Comparison of ENCODE assay signal across 25 mouse cellular contexts in genomic region chr15:27668001-27668461, GRCm38 (mm10). TPM values are rescaled to one million over a fixed set of nuclear protein-coding genes. Genes with fewer than 3 reads are reported as not detected.
DNase-seq lines count a peak whose midpoint lies in the region; ATAC-seq and TF ChIP-seq lines count a peak whose summit lies in the region.
"Had no signal": no experiment of that assay in that cellular context is flagged by ENCODE, and none has a peak within 500 bp of the region (broad histone marks: within the 10 kb centered on the region; RNA-seq: fewer than 3 reads in every experiment).

No protein-coding gene starts in this region.

- H3K4me3 ChIP-seq in midbrain, embryonic 11.5 days (ENCODE audit: low read depth, low read length), result no peak overlapping the region
- no peak overlapping the region for H3K4me3 ChIP-seq in midbrain, embryonic 10.5 days
- H3K4me3 ChIP-seq in layer of hippocampus, adult 2 months, result no peak overlapping the region
- H3K4me3 ChIP-seq: embryonic facial prominence, embryonic 12.5 days; heart, embryonic 12.5 days; left cerebral cortex, adult 2 months; megakaryocyte, embryonic 14.5 days; midbrain, embryonic 15.5 days had no signal

- no peak for TF ChIP-seq CTCF in layer of hippocampus, adult 2 months (conservative IDR thresholded peaks at IDR 0.05)

- no peak overlapping the region for H3K4me2 ChIP-seq in midbrain, embryonic 11.5 days
- H3K4me2 ChIP-seq: embryonic facial prominence, embryonic 12.5 days; heart, embryonic 12.5 days; lung, embryonic 14.5 days; midbrain, embryonic 15.5 days had no signal

- H3K9ac ChIP-seq in midbrain, embryonic 11.5 days (ENCODE audit: low read length), result no peak overlapping the region
- H3K9ac ChIP-seq: embryonic facial prominence, embryonic 12.5 days; heart, embryonic 12.5 days; liver, embryonic 14.5 days; lung, embryonic 14.5 days; midbrain, embryonic 15.5 days had no signal

- no peak overlapping the region for H3K27ac ChIP-seq in midbrain, embryonic 11.5 days (ENCODE audit: low read depth, low read length)
- H3K27ac ChIP-seq in midbrain, embryonic 10.5 days (replicated peaks), result no peak overlapping the region
- H3K27ac ChIP-seq in layer of hippocampus, adult 2 months, result no peak overlapping the region
- H3K27ac ChIP-seq: embryonic facial prominence, embryonic 12.5 days; hindbrain, postnatal 0 days; left cerebral cortex, adult 2 months; liver, embryonic 14.5 days; midbrain, embryonic 15.5 days had no signal

- H3K9me3 ChIP-seq in midbrain, embryonic 11.5 days (ENCODE audit: control insufficient read depth, low read length), result no peaks in the 10 kb centered on the region
- no peaks in the 10 kb centered on the region for H3K9me3 ChIP-seq in midbrain, embryonic 10.5 days (replicated peaks)
- H3K9me3 ChIP-seq: embryonic facial prominence, embryonic 12.5 days; heart, embryonic 12.5 days; midbrain, embryonic 15.5 days had no signal

- no peaks in the 10 kb centered on the region for H3K4me1 ChIP-seq in midbrain, embryonic 11.5 days (ENCODE audit: control insufficient read depth, insufficient read depth, low read length)
- H3K4me1 ChIP-seq in midbrain, embryonic 10.5 days, result peaks cover 10% of the 10 kb centered on the region
- H3K4me1 ChIP-seq: heart, embryonic 12.5 days had no signal

- H3K27me3 ChIP-seq in midbrain, embryonic 11.5 days (ENCODE audit: control insufficient read depth, insufficient read depth, low read length), result no peaks in the 10 kb centered on the region
- no peaks in the 10 kb centered on the region for H3K27me3 ChIP-seq in midbrain, embryonic 10.5 days (ENCODE audit: low read depth, poor library complexity, severe bottlenecking)
- H3K27me3 ChIP-seq: embryonic facial prominence, embryonic 12.5 days; heart, embryonic 12.5 days; megakaryocyte, embryonic 14.5 days; midbrain, embryonic 15.5 days had no signal

- no peaks in the 10 kb centered on the region for H3K36me3 ChIP-seq in midbrain, embryonic 11.5 days (ENCODE audit: control insufficient read depth, insufficient read depth, low read length)
- no peaks in the 10 kb centered on the region for H3K36me3 ChIP-seq in midbrain, embryonic 10.5 days
- H3K36me3 ChIP-seq: embryonic facial prominence, embryonic 12.5 days; heart, embryonic 12.5 days; midbrain, embryonic 15.5 days had no signal

- ATAC-seq in midbrain, embryonic 11.5 days (ENCODE audit: low FRiP score), result no peak
- ATAC-seq in CD4-positive, CD25-positive, alpha-beta regulatory T cell, adult 4 months, result peak; percentile 56
- ATAC-seq: hindbrain, postnatal 0 days; midbrain, embryonic 15.5 days had no signal

- DNase-seq in midbrain, embryonic 11.5 days (ENCODE audit: low spot score, missing footprints), result peak; percentile 37
- DNase-seq in midbrain, embryonic 10.5 days (ENCODE audit: low spot score), result no peak
- peak; percentile 82 for DNase-seq in induced T-regulatory cell, adult 2 months (ENCODE audit: low read depth)
- peak; percentile 54 for DNase-seq in thymus, postnatal 25 days
- no peak for DNase-seq in heart, postnatal 36 days
- DNase-seq in layer of hippocampus, adult 2 months (ENCODE audit: low spot score in 2 of 2), result no peak
- DNase-seq in c-Kit-positive CD71-positive TER-119-positive erythroid progenitor cells, embryonic 14.5 days (ENCODE audit: low spot score), result no peak
- DNase-seq: adrenal gland, adult 8-10 months; cerebellum, adult 2 months; cerebellum, postnatal 25 days; gastrocnemius, postnatal 14 days; heart, postnatal 10 days; kidney, adult 18-20 months; kidney, postnatal 4 days; layer of hippocampus, adult 9-11 months; lung, embryonic 14.5 days; lung, postnatal 36 days had no signal

- intact Hi-C loops in heart, postnatal 36 days (cut with DNase I), result no loop called here

- WGBS in midbrain, embryonic 11.5 days, result 77% methylated on average over 9 of the region's 9 CpGs
- 78% methylated on average over 9 of the region's 9 CpGs for WGBS in midbrain, embryonic 10.5 days

RNA-seq across cellular contexts. Expression of gene Otulinl, which starts 13.3 kb away (rescaled TPM):
- polyA plus RNA-seq in midbrain, embryonic 11.5 days (2014; fragmentation: Nextera tagmentation; extraction: Ambion mirVana), result 6.1 and 7.5 TPM in 2 replicates
- polyA plus RNA-seq in midbrain, embryonic 10.5 days (2016; fragmentation: Nextera tagmentation; extraction: Ambion mirVana), result 5.9 and 6.1 TPM in 2 replicates
- 100 to 1,000 TPM; 216 to 235 TPM for polyA plus RNA-seq in CD4-positive, CD25-positive, alpha-beta regulatory T cell, adult 4 months (2017; shearing (Covaris generic))
- 1 to 10 TPM; 2.3 to 4.1 TPM for total RNA-seq in heart, postnatal 36 days (2021)
- 10 to 100 TPM; 27.6 to 31.8 TPM for total RNA-seq in layer of hippocampus, adult 2 months (2021)

RNA-seq across cellular contexts. Expression of gene Otulin, which starts 37.5 kb away (rescaled TPM):
- polyA plus RNA-seq in midbrain, embryonic 11.5 days (2014; fragmentation: Nextera tagmentation; extraction: Ambion mirVana), result 33.3 and 34.0 TPM in 2 replicates
- polyA plus RNA-seq in midbrain, embryonic 10.5 days (2016; fragmentation: Nextera tagmentation; extraction: Ambion mirVana), result 26.8 and 28.2 TPM in 2 replicates
- 10 to 100 TPM; 10.7 to 10.8 TPM for polyA plus RNA-seq in CD4-positive, CD25-positive, alpha-beta regulatory T cell, adult 4 months (2017; shearing (Covaris generic))
- 10 to 100 TPM; 30.4 to 31.0 TPM for total RNA-seq in heart, postnatal 36 days (2021)
- total RNA-seq in layer of hippocampus, adult 2 months (2021), result 10 to 100 TPM; 19.4 to 23.1 TPM

Comparison
In these comparisons a context has a peak if more than half of its experiments do, and no peak if none do; other contexts are left out.
1. DNase-seq: peak in midbrain, embryonic 11.5 days (single experiment), induced T-regulatory cell, adult 2 months (single experiment) and thymus, postnatal 25 days (single experiment); none in midbrain, embryonic 10.5 days (single experiment), heart, postnatal 36 days (0 of 2), layer of hippocampus, adult 2 months (0 of 2) and c-Kit-positive CD71-positive TER-119-positive erythroid progenitor cells, embryonic 14.5 days (single experiment).
2. RNA of gene Otulinl, which starts 13.3 kb away (polyA plus RNA-seq): 216 to 235 TPM in CD4-positive, CD25-positive, alpha-beta regulatory T cell, adult 4 months; 6.1 to 7.5 TPM in midbrain, embryonic 11.5 days and 5.9 to 6.1 TPM in midbrain, embryonic 10.5 days; every median in the first group is over 10 times any median in the second.